Mouse (Mus musculus) frontal cortex, postnatal 10 days (tissue): ENCODE data around the gene Clk2.
A peak's percentile ranks its signal among the peaks of the same experiment; 100 is the strongest.

Experiments used
- DNase-seq, 2 experiments: peaks; one replicate each; pipeline ENCODE4 v3.0.0; 2022; ENCODE audit warnings: low spot score in 2 of 2, mixed read lengths in 1 of 2

Clk2 gene

GRCm38 (mm10) chr3:89164506-89165267 lies at the start of gene Clk2:
Clk2 (plus strand) TSS chr3:89164795.
- peak; percentile 89 to 92 for DNase-seq

GRCm38 (mm10) chr3:89115522-89115921 lies 49.1 kb upstream of the Clk2 start:
- DNase-seq = no peak

GRCm38 (mm10) chr3:89123313-89123712 lies 41.3 kb upstream of the Clk2 start:
- DNase-seq = no peak

- DNase-seq = no peak
Measured at GRCm38 (mm10) chr3:89124241-89124640, 40.4 kb upstream of the Clk2 start.

- DNase-seq = no peak
Measured at GRCm38 (mm10) chr3:89125981-89126380, 38.6 kb upstream of the Clk2 start.

GRCm38 (mm10) chr3:89129908-89130307 lies 34.7 kb upstream of the Clk2 start:
- DNase-seq = no peak

GRCm38 (mm10) chr3:89131816-89132215 lies 32.8 kb upstream of the Clk2 start:
- peak in 1 of 2 experiments; percentile 70 for DNase-seq

GRCm38 (mm10) chr3:89132285-89133062 lies 32.1 kb upstream of the Clk2 start:
- peak; percentile 21 to 32 for DNase-seq

- no peak for DNase-seq
Measured at GRCm38 (mm10) chr3:89133063-89133450, 31.5 kb upstream of the Clk2 start.

- DNase-seq = no peak
Measured at GRCm38 (mm10) chr3:89133752-89134151, 30.8 kb upstream of the Clk2 start.

- DNase-seq = no peak
Measured at GRCm38 (mm10) chr3:89135958-89136357, 28.6 kb upstream of the Clk2 start, which contains the start of gene Pklr. Pklr (plus strand) TSS chr3:89136142.

GRCm38 (mm10) chr3:89136365-89136764 lies 28.2 kb upstream of the Clk2 start:
- no peak for DNase-seq

GRCm38 (mm10) chr3:89144821-89145220 lies 19.8 kb upstream of the Clk2 start:
- DNase-seq = no peak

GRCm38 (mm10) chr3:89145566-89145965 lies 19.0 kb upstream of the Clk2 start:
- DNase-seq = no peak

- DNase-seq = no peak
Measured at GRCm38 (mm10) chr3:89147101-89147978, 17.3 kb upstream of the Clk2 start.

GRCm38 (mm10) chr3:89147979-89148311 lies 16.6 kb upstream of the Clk2 start:
- DNase-seq = no peak

GRCm38 (mm10) chr3:89148567-89148966 lies 16.0 kb upstream of the Clk2 start:
- no peak for DNase-seq

GRCm38 (mm10) chr3:89152084-89152835 lies 12.3 kb upstream of the Clk2 start:
- no peak for DNase-seq

- no peak for DNase-seq
Measured at GRCm38 (mm10) chr3:89156951-89157350, 7.6 kb upstream of the Clk2 start.

GRCm38 (mm10) chr3:89158651-89159050 lies 5.9 kb upstream of the Clk2 start:
- no peak for DNase-seq

GRCm38 (mm10) chr3:89159211-89159610 lies 5.4 kb upstream of the Clk2 start:
- DNase-seq = no peak
